Comparison of ENCODE assay signal across 21 mouse cellular contexts in genomic region chr2:155054672-155055071, GRCm38 (mm10). TPM values are rescaled to one million over a fixed set of nuclear protein-coding genes. Genes with fewer than 3 reads are reported as not detected.
"Had no signal": no experiment of that assay in that cellular context is flagged by ENCODE, and none has a peak within 500 bp of the region (broad histone marks: within the 10 kb centered on the region; RNA-seq: fewer than 3 reads in every experiment).

No protein-coding gene starts in this region.

- ATAC-seq: intestine, postnatal 0 days; midbrain, embryonic 15.5 days had no signal

- H3K27ac ChIP-seq: kidney, postnatal 0 days; liver, embryonic 14.5 days; macrophage; midbrain, embryonic 12.5 days; midbrain, embryonic 15.5 days; neural tube, embryonic 12.5 days; neural tube, embryonic 15.5 days; stomach, postnatal 0 days had no signal

- H3K27me3 ChIP-seq: midbrain, embryonic 12.5 days; midbrain, embryonic 15.5 days; neural tube, embryonic 12.5 days; neural tube, embryonic 15.5 days had no signal

- H3K9me3 ChIP-seq: midbrain, embryonic 12.5 days; midbrain, embryonic 15.5 days; neural tube, embryonic 12.5 days; neural tube, embryonic 15.5 days had no signal

- H3K36me3 ChIP-seq: midbrain, embryonic 15.5 days had no signal

- DNase-seq: kidney, adult 2 months; kidney, postnatal 25 days; left cerebral cortex, postnatal 4 days; lung, adult 2 months; lung, postnatal 14 days; right cerebral cortex, adult 18-20 months; right cerebral cortex, postnatal 14 days; right cerebral cortex, postnatal 4 days; thymus, adult 2 months; thymus, postnatal 14 days; thymus, postnatal 4 days had no signal

- H3K9ac ChIP-seq: liver, embryonic 14.5 days; midbrain, embryonic 12.5 days; midbrain, embryonic 15.5 days; neural tube, embryonic 12.5 days; neural tube, embryonic 15.5 days had no signal

- H3K4me3 ChIP-seq: midbrain, embryonic 12.5 days; midbrain, embryonic 15.5 days; neural tube, embryonic 12.5 days; neural tube, embryonic 15.5 days had no signal

- H3K4me2 ChIP-seq: midbrain, embryonic 12.5 days; midbrain, embryonic 15.5 days; neural tube, embryonic 12.5 days; neural tube, embryonic 15.5 days had no signal

RNA-seq across cellular contexts. Expression of gene Gm14226, which starts 36.6 kb away (rescaled TPM):
- total RNA-seq: megakaryocyte, adult 5-6 weeks had no signal
- polyA plus RNA-seq: macrophage had no signal
